Mouse (Mus musculus): ENCODE data around the gene Rpl19. TPM values are rescaled to one million over a fixed set of nuclear protein-coding genes. Genes with fewer than 3 reads are reported as not detected.

Rpl19 gene
- total RNA-seq, 2 experiments from 2014 or later = 524 to 620 TPM

DNA sequence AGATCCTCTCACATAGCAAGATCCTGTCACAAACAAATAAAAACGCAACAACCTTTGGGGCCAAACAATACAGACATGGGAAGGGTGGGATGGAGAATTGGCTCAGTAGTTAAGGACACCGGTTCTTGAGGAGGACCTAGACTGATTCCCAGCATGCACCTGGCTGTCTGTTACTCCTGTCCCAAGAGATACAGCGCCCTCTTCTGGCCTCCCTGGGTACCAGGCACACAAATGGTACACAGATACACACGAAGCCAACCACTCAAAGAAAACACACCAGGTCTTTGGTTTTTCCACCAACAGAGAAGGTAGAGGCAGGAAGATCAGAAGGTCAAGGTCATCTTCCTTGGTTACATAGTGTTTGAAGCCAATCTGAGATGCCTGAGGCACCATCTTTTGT, 19.1 kb downstream of the Rpl19 start:
- intact Hi-C loops (cut with DNase I) = no loop called here
- no peak for DNase-seq (ENCODE audit: low spot score in 2 of 2)

GRCm38 (mm10) chr11:98046466-98046865, 20.0 kb downstream of the Rpl19 start:
- intact Hi-C loops (cut with DNase I) = no loop called here
- no peak for DNase-seq (ENCODE audit: low spot score in 2 of 2)

DNA sequence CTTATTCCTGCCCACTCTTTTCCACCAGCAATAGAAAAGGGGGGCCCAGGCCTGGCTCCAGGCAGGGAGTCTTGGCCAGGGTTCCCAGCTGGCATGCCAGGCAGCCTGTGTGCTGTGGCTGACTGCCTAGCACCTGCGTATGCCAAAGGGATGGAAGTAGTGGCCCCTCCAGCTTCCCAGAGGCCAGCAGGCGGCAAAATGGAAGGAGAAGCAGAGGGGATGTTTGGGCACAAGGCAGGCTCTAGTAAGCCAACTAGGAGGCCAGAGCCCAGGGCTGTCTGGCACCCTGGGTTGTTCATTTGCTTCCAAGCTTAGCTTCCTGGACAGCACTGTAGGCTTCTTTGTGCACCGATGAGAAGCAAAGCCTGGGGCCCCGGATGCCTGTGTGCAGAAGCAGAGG, 21.2 kb downstream of the Rpl19 start:
- intact Hi-C loops (cut with DNase I) = no loop called here
- peak; percentile 38 to 53 for DNase-seq (ENCODE audit: low spot score in 2 of 2)

GRCm38 (mm10) chr11:98049672-98050519, 23.4 kb downstream of the Rpl19 start:
- DNase-seq (ENCODE audit: low spot score in 2 of 2) = peak in 1 of 2 experiments; percentile 54
- intact Hi-C loops (cut with DNase I) = no loop called here

GRCm38 (mm10) chr11:98050520-98050815, 24.0 kb downstream of the Rpl19 start:
- no peak for DNase-seq (ENCODE audit: low spot score in 2 of 2)

GRCm38 (mm10) chr11:98050940-98051339, 24.4 kb downstream of the Rpl19 start:
- intact Hi-C loops (cut with DNase I) = no loop called here
- no peak for DNase-seq (ENCODE audit: low spot score in 2 of 2)

More at GRCm38 (mm10) chr11:98050520-98050815, 24.0 kb downstream of the Rpl19 start:
- intact Hi-C loops (cut with DNase I) = no loop called here

GRCm38 (mm10) chr11:98051611-98052128, 25.2 kb downstream of the Rpl19 start:
- DNase-seq (ENCODE audit: low spot score in 2 of 2) = no peak
- intact Hi-C loops (cut with DNase I) = loop anchor here (2.0 kb wide), 1 partner anchor 15 kb away; no protein-coding TSS in a partner anchor

DNA sequence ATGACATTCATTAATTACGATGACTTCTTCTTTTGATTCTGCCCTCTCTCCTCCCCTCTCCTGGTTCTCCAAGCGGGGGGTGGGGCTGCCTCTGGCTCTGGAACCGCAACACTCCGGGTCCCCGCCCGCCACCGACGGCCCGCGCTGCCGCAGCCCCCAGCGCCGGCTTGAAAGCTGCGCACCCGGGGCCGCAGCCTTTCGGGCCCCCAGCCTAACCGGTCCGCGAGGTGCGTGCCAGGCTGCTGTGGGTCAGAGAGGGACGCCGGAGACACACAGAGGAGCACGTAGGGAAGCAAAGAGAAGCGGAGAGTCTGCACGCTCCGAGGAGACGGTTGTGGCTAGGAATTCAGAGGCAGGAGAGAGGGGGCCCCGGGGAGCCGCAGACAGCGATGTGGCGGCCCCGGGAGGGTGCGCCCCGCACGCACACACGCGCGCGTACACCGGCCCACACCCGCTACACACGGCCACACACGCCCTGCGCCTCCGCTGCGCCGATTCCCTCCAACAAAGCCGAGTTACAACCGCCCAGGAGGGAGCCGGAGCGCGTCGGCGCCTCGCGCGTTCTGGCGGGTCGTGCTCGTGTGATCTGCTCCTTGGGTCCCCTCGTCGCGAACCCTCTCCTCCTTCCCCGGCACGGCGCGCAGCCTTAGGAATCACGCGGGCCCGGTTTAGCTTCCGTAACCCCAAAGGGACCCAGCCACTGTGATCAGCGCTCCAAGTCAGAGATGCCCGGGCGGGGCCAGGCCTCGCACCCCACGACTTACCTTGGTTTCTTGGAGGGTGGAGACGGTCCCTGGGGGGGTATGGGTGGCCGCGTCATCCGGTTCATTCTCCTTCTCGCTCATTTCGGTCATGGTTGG, 25.8 kb downstream of the Rpl19 start:
- peak in 1 of 2 experiments; percentile 55 for DNase-seq (ENCODE audit: low spot score in 2 of 2)
- intact Hi-C loops (cut with DNase I) = loop anchor here (2.0 kb wide), 1 partner anchor 16 kb away; no protein-coding TSS in a partner anchor

DNA sequence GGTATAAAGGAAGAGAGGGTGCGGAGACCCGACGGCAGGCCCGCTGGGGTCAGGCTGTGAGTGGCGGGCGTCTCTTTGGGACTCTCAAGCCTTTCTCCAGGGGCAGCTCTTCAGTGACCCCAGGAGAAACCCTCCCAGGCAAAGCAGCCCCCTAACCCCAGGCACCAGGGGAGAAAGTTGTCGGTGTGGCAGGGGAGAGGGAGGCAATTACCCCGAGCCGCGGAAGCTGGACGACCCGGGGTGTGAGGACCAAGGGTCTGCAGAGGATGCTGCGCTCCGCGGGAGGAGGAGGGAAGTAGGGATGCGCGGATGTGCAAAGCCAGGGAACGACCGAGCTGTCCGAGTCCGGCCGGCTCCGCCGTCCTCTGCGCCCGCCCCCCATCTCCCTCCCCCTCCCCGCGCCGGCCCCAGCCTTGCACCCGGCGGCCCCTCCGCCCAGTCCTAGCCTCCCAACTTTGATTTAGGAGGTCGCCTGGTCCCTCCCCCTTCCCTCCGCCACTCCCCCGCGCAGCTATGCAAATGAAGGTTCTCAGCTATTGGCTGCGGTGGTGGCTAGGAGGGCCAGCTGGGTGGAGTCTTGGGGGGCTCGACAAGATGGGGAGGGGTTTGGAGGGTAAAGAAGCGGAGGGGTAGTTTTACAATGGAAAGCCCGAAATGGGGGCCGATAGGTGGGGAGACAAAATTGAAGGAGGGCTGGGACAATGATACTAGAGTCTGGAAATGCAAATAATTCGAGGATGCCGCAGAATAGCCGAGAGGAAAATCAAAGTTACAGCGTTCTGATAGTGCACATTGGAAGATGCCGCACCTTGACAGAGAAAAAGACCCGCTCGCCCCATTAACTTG, 26.7 kb downstream of the Rpl19 start, which contains the start of gene Stac2:
Stac2 (minus strand) TSS at position 474 of the 846 bp plus-strand sequence.
- peak; percentile 57 to 72 for DNase-seq (ENCODE audit: low spot score in 2 of 2)
- intact Hi-C loops (cut with DNase I) = loop anchor here (2.0 kb wide), 1 partner anchor 16 kb away; no protein-coding TSS in a partner anchor

DNA sequence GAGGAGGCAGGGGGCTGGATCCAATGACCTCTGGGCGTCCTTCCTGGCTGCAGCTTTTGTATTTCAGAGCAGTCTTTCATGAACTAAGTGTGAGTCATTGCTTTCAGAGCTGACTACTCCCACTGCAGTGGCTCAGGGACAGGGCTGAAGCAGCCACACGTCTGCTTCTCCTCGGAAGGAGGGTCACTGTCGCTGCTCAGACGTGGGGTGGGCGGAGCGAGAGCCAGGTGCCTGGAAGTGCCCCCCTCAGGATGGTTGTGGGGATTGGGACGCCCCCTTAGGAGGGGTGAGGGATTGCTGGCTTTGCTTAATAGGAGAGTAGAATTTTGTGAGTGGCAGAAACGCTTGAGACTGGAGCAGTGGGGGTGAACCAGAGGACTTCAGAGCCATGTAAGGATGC, 31.0 kb downstream of the Rpl19 start:
- DNase-seq (ENCODE audit: low spot score in 2 of 2) = peak; percentile 44 to 66
- intact Hi-C loops (cut with DNase I) = no loop called here

DNA sequence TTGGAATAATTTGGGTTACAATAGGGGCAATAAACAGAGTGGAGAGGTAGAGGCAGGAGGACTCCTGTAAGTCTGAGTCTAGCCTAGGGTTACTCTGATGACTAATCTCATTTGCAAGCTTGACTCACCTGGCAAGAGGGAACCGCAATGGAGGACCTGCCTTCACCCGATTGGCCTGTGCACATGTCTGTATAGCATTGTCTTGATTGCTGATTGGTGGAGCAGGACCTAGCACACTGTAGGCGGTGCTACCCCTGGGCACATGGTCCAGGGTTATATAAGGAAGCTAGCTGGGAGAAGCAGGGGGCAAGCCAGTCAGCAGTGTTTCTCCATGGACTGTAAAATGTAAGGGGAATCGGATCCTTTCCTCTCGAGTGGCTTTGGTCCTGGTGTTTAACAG, 31.5 kb downstream of the Rpl19 start:
- DNase-seq (ENCODE audit: low spot score in 2 of 2) = peak in 1 of 2 experiments; percentile 47
- intact Hi-C loops (cut with DNase I) = no loop called here

DNA sequence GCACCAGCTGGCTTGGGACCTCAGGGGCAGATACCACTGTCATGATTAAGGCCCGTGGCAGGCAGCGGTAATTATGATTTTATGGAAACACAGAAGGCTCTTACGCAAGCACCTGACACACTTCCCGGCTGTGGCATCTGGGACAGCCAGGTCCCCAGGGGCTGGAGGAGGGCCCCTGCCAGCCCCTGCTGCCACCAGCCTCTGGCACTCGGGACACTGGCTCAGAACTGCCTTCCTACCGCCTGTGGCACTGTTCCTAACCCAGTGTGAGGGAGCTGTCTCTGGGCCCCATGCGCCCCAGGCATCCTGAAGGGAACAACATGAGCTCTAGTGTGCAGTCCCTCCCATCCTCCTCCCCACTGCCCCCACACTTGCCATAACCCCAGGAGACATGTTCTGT, 33.2 kb downstream of the Rpl19 start:
- peak in 1 of 2 experiments; percentile 59 for DNase-seq (ENCODE audit: low spot score in 2 of 2)
- intact Hi-C loops (cut with DNase I) = no loop called here

DNA sequence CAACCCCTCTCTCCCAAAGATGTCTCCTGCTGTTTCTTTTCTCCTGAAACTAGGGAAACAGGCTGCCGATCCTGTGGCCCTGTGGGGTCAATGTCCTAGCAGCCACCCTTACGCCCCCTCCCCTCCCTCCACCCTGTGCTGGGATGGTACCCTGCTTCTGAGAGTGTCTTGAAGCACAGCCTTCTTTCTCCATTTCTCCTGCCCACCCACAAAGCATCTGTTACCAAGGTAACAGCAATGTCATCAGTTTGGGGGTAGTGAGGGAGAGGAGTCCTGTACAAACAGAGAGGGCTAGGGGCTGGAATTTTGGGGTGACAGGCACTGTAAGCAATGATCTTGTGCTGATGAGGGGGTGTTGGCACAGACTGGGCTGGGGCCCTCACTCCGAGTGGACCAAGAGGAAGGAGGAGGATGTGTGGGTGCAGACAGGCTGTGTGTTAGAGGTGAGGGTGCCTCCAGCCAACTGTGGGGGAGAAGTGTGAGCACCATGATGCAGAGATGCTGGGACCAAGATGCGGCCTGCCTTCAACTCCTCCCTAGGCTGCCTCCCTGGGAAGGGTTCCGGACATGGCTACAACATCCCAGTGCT, 33.7 kb downstream of the Rpl19 start:
- intact Hi-C loops (cut with DNase I) = no loop called here
- DNase-seq (ENCODE audit: low spot score in 2 of 2) = peak; percentile 54 to 73

DNA sequence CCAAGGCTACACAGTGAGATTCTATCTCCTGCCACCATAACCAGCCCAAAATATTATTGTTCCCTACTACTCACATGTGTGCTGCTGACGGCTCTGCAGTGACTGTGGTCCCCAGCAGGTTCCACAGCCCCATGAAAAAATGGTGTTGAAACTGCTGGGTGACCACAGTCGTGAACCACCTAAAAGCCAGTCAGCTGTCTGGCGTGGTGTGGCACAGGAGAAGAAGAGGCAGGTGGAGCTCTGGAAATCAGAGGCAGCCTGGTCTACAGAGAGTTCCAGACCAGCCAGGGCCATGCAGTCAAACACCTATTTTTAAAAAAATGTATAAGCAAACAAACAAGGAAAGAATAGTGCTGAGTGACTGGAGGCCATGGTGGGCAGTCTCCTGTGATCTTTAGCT, 34.9 kb downstream of the Rpl19 start:
- no peak for DNase-seq (ENCODE audit: low spot score in 2 of 2)
- intact Hi-C loops (cut with DNase I) = no loop called here

DNA sequence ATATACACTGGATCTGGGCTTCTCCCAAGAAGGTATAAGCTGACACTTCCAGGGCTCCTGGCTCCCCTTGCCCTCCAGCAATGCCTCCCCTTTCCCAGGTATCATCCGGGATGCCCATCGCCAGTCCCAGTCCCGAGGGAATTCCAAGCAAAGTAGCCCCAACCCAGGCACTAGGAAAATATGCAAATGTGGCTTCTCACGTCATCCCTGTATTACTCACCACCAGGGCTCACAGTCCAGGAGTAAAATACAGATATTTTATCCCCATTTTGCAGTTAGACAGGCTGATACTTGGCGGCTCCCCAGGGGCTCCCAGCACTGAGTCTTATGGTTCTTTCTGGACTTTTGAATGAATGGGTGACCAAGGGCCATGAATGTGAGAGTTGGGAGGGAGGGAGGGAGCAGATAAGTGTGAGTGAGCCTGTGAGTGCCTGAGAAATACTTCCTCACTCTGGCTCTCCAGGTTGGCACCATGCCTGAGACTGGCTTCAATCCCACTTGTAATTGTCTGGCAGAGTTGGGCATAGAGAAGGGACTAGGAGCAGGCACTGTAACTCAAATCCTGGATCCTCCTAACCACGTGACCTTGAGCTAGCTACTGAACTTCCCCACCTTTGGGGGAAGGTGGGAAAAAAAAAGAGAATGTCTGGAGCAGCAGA, 35.5 kb downstream of the Rpl19 start:
- intact Hi-C loops (cut with DNase I) = no loop called here
- DNase-seq (ENCODE audit: low spot score in 2 of 2) = peak; percentile 42 to 58

DNA sequence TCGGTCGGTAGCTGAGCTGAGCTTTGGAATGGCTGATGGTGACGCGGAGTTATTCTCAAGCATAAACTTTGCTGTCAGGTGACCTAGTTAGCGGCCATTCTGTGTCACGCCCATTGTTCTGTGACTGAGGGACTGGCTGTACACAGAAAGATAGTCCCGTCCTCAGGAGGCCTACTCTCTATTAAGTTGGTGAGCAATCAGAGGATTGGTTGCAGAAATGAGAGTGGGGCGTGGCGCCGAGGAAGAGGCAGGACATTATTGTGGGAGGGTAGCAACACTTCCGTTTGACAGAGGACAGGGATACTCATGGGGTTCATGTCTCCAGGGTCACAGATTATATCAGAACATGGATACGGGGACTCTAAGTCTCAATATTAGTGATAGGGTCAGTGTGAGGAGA, 39.7 kb downstream of the Rpl19 start:
- no peak for DNase-seq (ENCODE audit: low spot score in 2 of 2)
- intact Hi-C loops (cut with DNase I) = no loop called here

- intact Hi-C loops (cut with DNase I) = no loop called here
- DNase-seq (ENCODE audit: low spot score in 2 of 2) = no peak
Observed at GRCm38 (mm10) chr11:98067255-98067654, 40.7 kb downstream of the Rpl19 start.

DNA sequence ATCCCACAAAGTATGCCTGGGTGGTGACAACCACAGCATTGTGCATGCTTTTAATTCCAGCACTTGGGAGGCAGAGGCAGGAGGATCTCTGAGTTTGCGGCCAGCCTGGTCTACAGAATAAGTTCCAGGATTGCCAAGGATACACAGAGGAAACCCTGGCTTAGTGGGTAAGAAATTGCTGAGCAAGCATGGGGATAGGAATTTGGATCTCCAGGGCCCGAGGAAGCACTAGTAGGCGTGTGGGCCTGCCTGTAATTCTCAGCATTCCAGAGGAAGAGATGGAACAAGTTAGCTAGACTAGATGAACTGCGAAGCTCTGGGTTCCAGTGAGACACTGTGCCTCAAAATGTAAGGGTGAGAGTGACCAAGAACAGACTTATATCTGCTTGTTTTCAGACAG, 46.9 kb downstream of the Rpl19 start:
- no peak for DNase-seq (ENCODE audit: low spot score in 2 of 2)
- intact Hi-C loops (cut with DNase I) = no loop called here

Data from left cerebral cortex, postnatal 36 days (tissue).